Mouse (Mus musculus) macrophage (primary cell): Measurements from ENCODE around the gene Gprc5a. TPM values are rescaled to one million over a fixed set of nuclear protein-coding genes. Genes with fewer than 3 reads are reported as not detected.

Source experiments
- polyA plus RNA-seq: library from polyadenylated mRNA; stranded (reverse); fragments of 250-400 nt; gene quantifications from 3 replicates; pipeline ENCODE4 v1.2.4, GENCODE M21; 2018; ENCODE audit warnings: inconsistent platforms

Gprc5a gene
- polyA plus RNA-seq, 1 experiment from 2014 or later, result 0.06 TPM

Other genes with a start within 250 kb of the Gprc5a start
- 5.8 to 10.2 TPM (median 8.3 TPM) in 3 replicates for gene Crebl2, start 235.5 kb upstream of the Gprc5a start, polyA plus RNA-seq
- gene Gpr19, start 167.1 kb upstream of the Gprc5a start, polyA plus RNA-seq, result 2.1 to 4.4 TPM (median 2.6 TPM) in 3 replicates
- gene Cdkn1b, start 145.2 kb upstream of the Gprc5a start, polyA plus RNA-seq, result 13.0 to 49.2 TPM (median 33.8 TPM) in 3 replicates
- 0.06 TPM in 1 of 3 replicates, not detected in the others for gene Apold1, start 83.9 kb upstream of the Gprc5a start, polyA plus RNA-seq
- gene Ddx47, start 54.0 kb upstream of the Gprc5a start, polyA plus RNA-seq, result 47.6 to 53.3 TPM (median 51.0 TPM) in 3 replicates
- not detected in 3 replicates for gene Gprc5d, start 52.6 kb downstream of the Gprc5a start, polyA plus RNA-seq
- 4.6 to 8.6 TPM (median 8.0 TPM) in 3 replicates for gene Fam234b, start 132.3 kb downstream of the Gprc5a start, polyA plus RNA-seq
- 80.2 to 97.2 TPM (median 86.9 TPM) in 3 replicates for gene Hebp1, start 132.4 kb downstream of the Gprc5a start, polyA plus RNA-seq
- gene Gsg1, start 188.7 kb downstream of the Gprc5a start, polyA plus RNA-seq, result 0.14 to 0.51 TPM (median 0.18 TPM) in 3 replicates
- gene Pbp2, start 244.8 kb downstream of the Gprc5a start, polyA plus RNA-seq, result not detected in 3 replicates